Mouse (Mus musculus): ENCODE measurements around the gene Neo1.

DNA sequence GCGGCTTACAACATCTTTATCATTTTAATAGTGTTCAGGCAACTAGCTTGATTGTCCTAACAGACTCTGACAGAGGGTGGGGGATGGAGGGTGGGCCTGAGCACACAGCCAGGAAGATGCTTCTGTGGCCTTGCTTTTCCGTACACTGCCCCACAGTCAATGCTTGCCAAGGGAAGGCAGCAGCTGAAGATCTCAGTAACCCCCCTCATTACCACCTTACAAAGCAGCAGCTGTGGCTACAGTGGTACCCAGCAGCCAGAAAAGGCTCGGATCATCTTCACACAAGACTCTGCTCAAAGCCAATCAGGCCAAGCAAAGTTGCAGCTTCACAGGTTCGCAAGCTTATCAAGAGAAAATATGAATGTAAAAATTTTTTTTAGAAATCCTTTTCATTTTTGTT, 37.6 kb upstream of the Neo1 start:
- TF ChIP-seq CTCF (IDR thresholded peaks at IDR 0.05; ENCODE audit: low read depth): no peak
- TF ChIP-seq EP300 (IDR thresholded peaks at IDR 0.05; ENCODE audit: low read depth): no peak

Measured in liver, embryonic 14.5 days (tissue).